Mouse (Mus musculus) testis, postnatal 10 days (tissue): ENCODE data around the gene Ice2.
A peak's percentile ranks its signal among the peaks of the same experiment; 100 is the strongest.

Source experiments
- DNase-seq: peaks from one replicate; pipeline ENCODE4 v3.0.0; 2021; ENCODE audit warnings: low spot score

The Ice2 gene

DNA sequence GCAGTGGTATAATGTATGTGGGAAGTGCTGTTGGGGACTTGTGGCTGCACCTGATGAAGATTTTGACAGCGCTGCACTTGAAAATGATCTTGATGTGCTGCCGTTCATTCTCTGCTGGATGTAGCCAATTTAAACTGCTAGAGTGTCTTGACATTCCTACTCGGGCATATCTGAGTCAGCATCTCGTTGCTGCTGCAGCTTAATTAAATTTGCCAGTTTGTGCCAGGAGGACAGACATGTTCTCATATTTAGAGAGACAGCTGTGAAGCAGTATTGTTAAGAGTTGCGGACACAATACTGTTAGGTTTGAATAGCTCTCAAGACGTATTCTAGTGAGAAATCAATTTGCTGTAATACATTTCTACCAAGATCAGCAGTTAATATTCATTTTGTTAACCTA lies 7.0 kb downstream of the Ice2 start:
- DNase-seq: no peak

DNA sequence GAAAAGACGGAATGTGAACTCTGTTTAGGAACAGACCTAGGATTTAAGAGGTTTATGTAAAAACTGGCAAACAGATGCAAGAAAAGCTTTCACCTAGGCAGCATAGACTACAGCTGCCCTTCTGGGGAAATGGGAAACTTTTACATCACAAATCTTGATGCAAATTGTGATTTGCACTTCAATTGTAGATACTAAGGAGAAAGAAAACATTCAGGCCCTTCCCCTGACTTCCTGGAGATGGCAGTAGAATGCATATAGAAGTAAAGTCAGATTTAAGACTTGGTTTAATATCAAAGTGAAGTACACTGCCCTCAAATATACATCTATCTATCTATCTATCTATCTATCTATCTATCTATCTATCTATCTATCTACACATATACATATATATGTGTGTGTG lies 21.8 kb downstream of the Ice2 start:
- DNase-seq: no peak

DNA sequence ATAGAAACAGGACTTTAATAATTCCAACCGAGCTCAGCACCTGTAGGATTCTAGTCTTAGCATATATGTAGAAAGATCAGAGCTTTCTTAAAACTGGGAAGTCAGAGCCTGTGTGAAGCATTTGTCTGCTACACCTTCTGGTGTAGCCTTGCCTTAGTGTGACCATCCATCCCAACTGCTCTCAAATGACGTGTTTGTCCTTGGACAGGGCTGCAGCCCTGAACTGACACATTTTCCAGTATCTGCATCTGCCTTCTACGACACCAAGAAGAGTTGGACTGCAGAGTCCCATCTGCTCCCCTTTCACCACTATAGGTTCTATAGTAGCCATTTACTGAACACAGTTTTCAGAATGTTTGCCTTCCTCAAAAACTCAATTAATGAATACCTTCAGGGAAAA lies 32.8 kb downstream of the Ice2 start:
- DNase-seq: no peak

DNA sequence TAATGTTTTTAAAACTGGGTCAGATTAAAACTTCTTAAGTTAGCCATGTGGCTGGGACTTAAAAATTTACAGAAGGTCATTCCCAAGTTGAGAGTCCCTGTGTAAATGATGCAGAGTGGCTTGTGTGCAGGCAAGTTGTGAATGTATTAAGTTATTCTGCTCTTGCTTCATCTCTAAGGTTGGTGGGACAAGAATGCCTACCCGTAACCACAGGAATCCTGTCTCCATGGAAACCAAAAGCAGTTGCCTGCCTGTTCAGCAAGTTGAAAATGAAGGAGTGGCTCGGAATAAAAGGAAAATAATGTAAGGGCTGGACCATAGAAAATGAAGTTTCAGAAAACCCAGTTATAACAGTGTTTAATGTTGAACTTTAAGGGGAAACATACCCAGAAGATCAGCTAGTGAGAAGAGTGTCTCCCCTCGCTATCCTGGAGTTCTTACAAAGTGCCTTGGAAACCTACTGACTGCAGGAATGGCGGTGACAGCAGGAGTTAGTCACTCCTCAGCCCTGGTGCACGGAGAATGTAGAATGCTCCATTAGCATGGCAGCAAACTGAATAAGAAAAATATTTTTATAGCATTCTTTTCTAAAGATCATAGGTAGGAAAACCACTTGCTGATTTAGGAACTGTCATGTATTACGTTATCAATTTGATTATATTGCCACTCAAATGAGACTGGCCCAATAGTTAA lies 34.3 kb downstream of the Ice2 start:
- DNase-seq: no peak

DNA sequence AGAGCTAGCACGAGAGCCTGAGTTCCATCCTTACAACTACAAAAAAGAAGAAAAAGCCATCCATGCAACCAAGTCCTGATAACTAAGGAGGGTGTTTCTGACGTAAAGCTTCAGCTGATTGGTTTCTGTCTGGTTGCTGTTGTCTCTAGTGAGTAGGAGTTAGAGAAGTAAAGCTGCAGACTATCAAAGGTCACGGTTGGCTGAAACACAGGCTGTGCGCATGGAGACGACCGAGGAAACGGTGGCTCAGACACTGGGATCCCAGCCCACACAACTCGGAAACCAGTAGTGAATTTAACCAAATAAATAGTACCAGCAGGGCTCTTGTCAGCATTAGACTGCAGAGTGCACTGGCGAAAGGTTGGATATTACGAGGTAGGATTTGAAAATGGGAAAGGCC lies 37.5 kb downstream of the Ice2 start:
- no peak for DNase-seq

DNA sequence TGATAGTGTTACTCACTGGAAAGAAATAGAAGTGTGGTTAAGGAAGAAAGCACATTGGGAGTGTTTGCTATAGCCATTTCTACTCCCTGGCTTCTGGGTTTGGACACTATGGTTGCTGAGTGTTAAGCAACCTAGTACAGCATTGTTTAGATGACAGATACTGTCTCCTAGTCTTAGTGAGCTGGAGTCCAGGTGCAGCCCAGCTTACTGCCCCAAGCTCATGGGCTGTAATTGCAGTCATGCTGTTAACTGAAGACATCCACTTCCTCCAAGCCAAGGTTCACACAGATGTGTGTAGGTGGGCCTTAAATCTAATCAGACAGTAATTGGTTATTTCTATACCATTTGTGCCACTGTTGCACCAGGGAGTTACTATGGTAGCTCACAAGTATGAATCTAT lies 38.0 kb downstream of the Ice2 start:
- DNase-seq: no peak

DNA sequence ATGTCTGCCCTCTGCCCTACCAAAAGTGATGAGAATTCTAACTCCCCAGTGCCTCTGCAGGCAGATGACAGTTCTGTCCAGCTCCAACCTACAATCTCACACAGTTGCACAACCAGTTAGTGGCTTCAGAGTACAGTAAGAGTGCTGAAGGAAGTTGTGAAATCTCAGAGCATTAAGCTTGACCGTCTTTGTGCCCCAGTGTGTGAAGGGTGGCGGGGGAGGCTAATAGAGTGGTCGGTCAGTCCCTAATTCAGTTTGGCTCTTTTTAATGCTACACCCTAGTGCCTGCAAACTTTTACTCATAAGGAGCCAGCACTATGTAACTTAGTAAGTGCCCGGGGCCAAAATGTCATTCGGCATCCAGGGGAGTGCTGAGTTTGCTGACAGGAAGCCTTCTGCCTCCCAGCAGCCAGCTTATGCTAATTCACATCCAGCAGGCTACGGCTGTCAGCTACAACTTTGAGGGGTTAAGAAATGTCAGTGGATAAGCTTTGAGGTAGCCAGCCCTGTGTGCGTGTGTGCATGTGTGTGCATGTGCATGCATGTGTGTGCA lies 42.2 kb downstream of the Ice2 start:
- no peak for DNase-seq

DNA sequence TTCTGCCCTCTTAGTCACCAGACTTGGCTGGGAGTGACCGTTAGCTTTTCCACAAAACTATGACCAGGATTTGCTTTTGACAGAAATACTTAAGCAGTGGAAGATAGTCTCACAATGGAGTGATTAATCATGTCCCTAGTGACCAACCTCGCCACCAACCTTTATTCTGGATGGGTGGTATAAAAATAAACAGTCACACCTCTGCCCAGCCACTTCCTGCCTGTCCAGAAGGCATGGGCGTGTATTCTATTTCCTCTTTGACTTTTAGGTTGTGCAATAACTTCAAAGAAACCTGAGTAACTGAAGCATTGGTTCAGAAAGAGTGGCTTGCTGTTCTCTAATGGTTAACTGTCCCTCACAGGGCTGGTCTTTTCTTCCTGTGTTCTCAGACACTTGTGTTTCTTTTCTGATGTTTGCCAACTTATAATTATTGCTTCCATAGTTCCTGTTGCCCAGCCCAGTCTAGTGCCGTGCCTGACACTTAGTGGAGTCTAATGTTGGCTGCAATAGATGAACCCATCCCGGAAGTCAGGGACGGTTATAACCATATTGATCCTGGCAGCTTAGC lies 44.8 kb downstream of the Ice2 start:
- no peak for DNase-seq

DNA sequence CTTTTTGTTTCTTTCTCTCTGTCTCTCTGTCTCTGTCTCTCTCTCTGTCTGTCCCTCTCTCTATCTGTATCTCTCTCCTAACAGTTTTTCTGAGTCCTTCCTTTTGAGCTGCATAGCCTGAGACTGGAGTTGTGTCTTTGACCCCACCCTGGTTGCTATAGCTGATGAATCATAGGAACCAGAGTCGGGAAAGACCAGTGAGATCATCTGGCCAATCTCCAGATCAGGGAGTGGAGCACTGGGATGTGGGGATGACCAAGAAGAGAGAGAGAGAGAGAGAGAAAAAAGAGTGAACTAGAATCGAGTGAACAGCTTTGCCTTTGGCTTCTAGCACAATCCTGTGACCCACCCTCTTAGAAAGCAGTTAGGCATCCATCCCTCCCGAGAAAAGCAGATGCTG lies 45.5 kb downstream of the Ice2 start:
- DNase-seq: no peak

DNA sequence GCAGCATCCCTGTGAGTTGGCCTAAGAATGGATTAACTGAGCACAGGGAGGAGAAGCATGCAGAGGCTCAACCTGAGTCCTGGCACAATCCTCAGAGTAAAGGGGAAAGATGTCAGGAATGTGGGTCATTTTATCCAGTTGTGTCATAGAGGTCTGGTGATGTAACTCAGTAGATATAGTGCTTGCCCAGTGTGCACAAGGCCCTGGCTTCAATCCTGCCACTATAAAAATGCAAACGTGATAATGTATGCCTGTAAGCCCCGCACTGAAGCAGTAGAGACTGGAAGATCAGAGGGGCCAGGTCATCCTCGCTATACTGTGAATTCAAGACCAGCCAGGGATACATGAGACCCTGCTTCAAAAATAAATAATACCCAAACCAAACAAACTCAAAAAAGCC lies 51.1 kb downstream of the Ice2 start:
- DNase-seq: no peak

DNA sequence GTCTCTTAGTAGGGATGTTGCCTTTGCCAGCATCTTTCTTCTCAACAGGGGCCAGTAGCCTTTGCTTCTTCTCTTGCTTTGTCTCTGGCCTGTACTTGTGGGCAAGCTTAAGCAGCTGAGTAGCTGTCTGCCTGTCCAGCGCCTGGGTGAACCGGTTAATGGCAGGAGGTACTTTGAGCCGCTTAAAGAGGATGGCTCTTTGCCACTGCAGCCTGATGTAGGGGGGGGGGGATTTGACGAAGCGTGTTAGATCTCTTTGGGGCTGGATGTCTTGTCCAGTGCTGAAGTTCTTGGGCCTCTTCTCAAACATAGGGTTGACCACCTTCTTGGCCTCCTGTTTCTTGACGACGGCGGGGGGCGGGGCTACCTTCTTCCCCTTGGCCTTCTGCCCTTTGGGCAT lies 52.9 kb downstream of the Ice2 start:
- no peak for DNase-seq

DNA sequence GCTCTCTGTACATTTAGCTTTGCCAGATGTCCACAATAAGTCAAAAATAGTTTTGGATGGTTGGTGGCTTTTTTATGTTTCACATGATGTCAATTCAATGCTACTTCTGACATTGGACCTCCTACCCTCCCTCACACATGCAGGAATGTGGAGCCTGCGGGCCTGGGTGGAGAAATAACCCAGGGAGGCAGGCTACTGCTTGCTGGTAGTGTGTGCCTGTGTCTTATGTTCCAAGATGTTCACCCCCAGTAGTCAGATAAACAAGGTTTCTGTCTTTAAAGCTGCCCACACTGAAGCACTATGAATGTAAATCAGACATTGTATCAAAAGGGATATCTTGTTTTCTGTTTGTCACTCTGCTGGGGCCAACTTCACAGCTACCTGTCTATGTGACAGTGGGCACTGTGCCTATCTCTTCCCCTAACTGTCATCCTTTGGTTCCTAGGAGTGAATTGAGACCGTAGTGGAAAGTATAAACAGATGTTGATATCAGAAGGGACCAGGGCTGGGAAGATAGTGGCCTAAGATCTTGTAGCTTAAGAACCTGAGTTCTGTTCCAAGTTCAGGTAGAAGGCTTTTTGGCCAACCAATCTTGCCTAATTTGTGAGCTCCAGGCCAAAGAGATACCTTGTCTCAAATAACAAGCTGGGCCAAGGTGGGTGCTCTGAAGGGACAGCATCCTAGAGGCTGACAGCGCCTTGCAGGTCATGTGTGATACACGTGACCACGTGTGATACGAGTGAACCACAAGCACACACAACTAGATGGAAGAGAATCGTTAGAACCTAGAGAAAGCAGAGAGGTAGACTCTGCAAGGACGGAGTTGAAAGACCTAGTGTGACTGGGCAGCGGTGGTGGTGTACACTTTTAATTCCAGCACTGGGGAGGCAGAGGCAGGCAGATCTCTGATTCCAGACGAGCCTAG lies 54.4 kb downstream of the Ice2 start:
- no peak for DNase-seq

DNA sequence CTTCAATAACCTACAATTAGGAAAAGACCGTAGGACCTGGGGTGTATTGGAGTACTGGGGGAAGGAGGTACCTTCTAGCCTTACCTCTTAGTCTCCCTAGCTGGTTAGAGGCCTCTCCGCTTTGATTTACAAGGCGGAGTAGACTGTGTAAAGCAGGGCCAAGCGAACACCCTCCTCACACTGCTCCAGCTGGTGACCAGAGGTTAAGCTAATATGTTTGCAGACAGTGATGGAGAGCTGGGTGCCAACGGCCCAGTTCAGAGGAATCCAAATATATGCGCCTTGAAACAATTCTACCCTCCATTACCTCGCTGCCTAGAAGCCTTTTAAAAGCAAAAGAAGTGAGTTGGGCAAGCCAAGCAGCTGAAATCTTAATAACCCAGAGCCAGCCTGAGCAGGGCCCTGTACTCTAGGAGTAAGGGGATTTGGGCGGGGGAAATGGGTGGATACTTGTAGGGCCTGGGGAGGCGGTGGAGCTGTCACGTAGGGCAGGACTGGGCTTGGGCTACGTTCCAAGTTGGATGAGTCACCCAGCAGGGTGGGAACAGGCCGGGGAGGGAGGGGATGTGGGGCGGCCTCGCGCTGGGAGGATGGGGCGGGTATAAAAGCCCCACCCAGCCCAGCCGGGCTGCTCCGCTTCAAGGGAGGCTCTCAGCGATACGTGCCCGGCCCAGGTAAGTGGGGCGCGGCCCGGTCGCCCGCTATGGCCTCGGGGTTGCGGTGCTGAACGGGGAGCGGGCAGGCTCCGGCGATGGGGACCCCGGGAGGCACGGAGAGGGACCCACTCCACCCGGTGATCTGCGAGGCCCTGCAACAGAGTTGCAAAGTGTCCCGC lies 55.6 kb downstream of the Ice2 start, which contains the start of gene Anxa2:
Anxa2 (plus strand) TSS at position 555 of the 835 bp plus-strand sequence.
- DNase-seq: peak; percentile 94

DNA sequence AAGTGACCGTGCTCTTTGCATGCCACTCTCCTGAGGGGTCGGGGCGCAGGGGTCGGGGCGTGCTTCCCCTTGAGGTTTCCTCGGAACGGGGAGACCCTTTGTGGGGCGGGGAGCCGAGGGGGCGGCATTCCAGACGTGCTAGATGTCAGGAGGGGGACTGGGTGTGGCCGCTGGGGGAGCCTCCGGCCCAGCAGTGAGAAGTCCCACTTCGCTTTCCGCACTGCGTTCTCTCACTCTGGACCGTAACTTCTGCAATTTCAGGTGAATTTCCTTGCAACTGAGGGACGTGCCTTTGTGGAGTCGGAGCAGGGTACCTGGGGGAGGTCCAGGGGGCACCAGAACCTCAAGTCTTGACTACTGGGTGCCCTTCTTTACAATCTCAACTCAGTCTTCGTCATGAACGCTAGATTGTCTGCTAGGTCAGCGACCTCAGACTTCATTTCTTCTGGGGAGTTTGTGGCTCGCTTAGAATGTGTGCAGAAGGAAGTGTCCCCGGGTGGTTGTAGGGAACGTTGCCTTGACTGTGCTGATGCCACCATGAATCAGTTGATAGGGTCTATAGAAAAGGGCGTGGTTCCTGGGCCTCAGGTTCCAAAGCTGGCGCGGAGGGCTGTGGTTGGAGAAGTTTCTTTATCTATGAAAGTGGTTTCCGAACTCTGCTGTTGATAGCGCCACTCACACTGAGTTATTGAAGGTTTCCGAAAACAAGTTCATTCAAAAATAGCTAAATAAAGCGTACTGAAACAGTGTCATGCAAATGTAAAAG lies 56.4 kb downstream of the Ice2 start:
- peak; percentile 73 for DNase-seq

DNA sequence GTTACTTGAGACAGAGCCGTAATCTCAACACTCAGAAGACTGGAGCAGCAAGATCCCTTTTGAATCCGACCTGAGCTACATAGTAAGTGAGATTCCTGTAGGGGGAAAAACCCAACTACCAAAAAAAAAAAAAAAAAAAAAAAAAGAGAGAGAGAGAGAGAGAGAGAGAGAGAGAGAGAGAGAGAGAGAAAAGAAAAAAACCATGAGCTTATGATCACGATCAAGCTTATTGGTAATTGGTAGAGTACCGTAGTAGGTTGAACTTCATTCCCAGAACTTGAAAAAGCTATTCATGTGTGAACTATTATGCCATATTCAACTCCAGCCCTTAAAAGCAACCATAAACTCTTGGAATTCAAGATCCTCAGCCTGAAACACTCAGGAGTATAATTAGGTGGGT lies 57.0 kb downstream of the Ice2 start:
- no peak for DNase-seq

DNA sequence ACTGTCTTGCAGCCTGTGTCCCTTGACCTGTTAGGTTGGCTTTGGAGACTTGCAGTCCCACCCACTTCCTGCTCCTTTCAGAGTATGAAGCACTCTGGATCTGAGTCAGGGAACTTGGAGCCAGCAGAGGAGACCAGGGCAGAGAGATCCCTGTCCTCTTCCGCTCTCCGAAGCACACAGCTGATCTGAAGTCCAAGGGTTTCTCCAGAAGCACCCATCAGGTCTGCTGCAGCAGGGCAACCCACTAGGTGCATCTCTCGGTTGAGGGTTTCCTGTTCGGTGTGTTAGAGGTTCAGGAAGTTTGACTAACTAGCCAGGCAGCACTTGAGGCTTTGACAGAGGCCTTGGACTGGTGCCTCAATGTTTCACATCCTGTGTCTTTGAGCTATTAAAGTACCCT lies 57.7 kb downstream of the Ice2 start:
- no peak for DNase-seq

DNA sequence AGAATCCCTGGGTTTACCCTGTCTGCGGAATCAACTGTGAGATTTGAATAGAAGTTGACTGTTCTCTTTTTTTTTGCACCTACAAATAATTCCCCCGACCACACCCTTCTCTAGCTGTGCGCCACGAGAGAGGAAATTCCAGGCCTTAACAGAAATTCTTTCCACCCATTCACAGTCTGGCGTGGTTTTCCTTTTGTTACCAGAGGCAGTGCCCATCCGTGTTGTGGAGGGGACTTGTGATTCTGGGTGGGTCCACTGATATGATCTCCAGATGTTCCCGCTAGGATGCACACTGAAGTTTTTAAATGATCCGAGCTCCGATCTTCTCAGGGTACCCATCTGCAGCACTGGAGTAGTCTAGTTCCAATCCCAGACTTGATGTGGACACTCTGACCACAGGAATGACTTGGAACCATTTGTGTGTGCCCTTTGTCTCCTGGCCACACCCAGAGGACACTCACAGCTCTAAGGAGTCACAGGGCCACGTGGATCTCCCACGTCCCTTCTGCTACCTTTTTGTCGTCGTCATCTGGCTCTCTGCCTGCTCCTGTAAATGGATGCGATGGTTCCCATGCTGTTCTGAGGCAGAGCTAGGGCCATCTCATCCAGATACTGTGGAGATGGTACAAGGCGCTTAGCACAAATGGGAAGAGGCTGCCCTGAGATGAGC lies 58.8 kb downstream of the Ice2 start:
- no peak for DNase-seq

DNA sequence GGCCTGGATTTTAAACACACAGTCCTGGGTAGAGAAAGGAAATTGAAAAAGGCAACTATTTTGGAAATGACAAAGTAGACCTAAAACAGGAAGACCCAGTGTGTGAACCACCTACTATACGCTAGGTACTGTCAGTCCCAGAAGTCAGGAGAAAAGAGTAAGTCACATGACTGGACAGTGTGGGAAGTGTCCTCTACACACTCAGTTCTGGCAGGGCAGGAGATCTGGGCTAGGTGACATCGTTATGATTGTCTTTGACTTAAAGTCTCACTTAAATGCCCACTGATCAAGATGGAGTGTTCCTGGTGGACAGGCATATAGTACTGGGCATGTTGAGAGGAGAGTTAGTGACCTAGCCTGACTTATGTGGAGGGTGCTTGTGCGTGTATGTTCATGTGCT lies 59.4 kb downstream of the Ice2 start:
- DNase-seq: no peak

DNA sequence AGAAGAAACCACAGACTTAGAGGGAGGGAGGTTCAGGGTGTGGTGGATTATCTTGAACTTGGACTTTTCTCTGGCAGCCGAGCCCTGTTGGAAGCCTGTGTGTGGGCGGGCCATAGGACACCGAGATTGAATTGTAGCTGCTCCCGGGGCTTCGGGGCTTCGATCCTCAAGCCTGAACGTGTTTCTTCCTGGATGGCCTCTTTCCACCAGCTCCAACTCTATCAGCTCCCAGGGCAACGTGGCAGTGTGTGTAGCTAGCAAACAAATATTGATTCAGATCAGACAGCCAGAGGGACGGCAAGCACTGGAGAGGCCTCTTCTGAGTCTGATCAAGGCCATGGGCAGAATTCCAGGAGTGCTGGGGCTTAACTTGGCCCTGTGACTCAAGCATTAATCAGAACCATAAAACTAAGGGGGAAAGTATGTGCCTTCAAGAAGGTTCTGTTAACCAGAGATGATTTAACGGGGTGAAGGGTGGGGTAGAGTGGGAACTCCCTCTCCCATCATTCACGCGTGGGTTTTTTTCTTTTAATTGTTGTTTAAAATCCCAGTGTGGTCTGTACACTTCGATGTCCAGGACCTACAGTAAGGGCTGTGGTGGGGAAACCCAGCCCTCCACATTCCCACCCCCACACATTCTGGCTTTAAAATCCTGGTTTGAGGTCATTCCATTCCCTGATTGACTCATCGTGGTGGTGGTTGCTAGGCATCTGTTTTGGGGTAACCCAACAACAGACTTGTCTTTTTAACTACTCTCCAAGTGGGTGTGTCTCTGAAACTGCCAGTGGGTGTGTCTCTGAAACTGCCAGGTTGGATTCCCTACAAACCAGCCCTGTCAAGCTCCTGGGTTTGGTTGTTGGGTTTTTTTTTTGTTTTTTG lies 60.3 kb downstream of the Ice2 start:
- peak; percentile 86 for DNase-seq

DNA sequence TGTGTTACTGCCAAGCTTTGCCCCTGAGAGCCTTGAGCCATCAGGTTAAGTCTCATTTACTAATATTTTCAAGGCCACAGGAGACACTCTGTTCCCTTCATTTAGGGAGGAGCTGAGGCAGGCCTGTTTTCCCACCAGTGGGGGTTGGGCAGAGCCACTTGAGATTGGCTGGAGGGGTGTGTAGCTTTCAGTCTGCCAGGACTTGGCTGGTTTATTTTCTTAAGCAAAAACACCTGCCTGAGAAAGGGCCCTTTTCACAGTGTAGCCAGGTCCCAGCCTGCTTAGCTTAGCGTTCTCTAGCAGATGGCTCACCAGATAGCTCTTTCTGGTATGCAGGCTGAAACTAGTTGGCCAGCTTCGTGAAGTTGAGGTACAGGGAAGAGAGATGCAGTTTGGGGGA lies 61.3 kb downstream of the Ice2 start:
- peak; percentile 92 for DNase-seq
